Mouse (Mus musculus): ENCODE results near the gene 4933417A18Rik. TPM values are rescaled to one million over a fixed set of nuclear protein-coding genes. Genes with fewer than 3 reads are reported as not detected.
A peak's percentile ranks its signal among the peaks of the same experiment; 100 is the strongest.
"Not testable (repeated sequence)": the region's sequence is repeated elsewhere in the genome, so short reads cannot be mapped to it uniquely, and the experiment has no call there.

The 4933417A18Rik gene
- polyA plus RNA-seq (2012; ENCODE audit: insufficient read depth, insufficient read length, low replicate concordance, missing spikeins): not detected in 2 replicates

GRCm38 (mm10) chr13:34924210-34924609 lies at the start of gene 4933417A18Rik, which contains the start of gene Fam217a:
Gene 4933417A18Rik, plus strand, starts transcription at chr13:34924409.
Gene Fam217a, minus strand, starts transcription at chr13:34924310.
- Histone ChIP-seq H3K27ac (ENCODE audit: insufficient read depth, low read depth, low read length) (no peak within 1 kb of the TSS), H3K4me1 (ENCODE audit: control insufficient read depth, insufficient read depth, low read length) (no peaks in the 10 kb centered on the region), H3K4me3 (ENCODE audit: insufficient read depth, low read depth, low read length) (no peak within 1 kb of the TSS)
- WGBS: 82% methylated on average over 4 of the region's 4 CpGs
- no peak for TF ChIP-seq CTCF (IDR thresholded peaks at IDR 0.05; ENCODE audit: insufficient read depth, low read depth, low read length)
- TF ChIP-seq POLR2A (IDR thresholded peaks at IDR 0.05; ENCODE audit: insufficient read depth, low read depth, low read length): no peak

GRCm38 (mm10) chr13:34874736-34875135 lies 49.5 kb upstream of the 4933417A18Rik start:
- 13% methylated on average over 13 of the region's 13 CpGs for WGBS
- Histone ChIP-seq H3K4me3 (ENCODE audit: insufficient read depth, low read depth, low read length) (peak overlapping the region; percentile 66; the same call in 1 of the 2 replicates), H3K27ac (ENCODE audit: insufficient read depth, low read depth, low read length) (0 out of 2 replicates have a peak overlapping the region, but pooled peaks have one; percentile 96)
- H3K4me1 ChIP-seq (ENCODE audit: control insufficient read depth, insufficient read depth, low read length): not testable (repeated sequence)

GRCm38 (mm10) chr13:34875166-34875710 lies 49.0 kb upstream of the 4933417A18Rik start, which contains the start of gene Prpf4b:
Gene Prpf4b, plus strand, starts transcription at chr13:34875302.
- Histone ChIP-seq H3K4me1 (ENCODE audit: control insufficient read depth, insufficient read depth, low read length) (peaks cover 3% of the 10 kb centered on the region; the same call in 1 of the 2 replicates), H3K4me3 (ENCODE audit: insufficient read depth, low read depth, low read length) (peak within 1 kb of the TSS; percentile 96), H3K27ac (ENCODE audit: insufficient read depth, low read depth, low read length) (peak within 1 kb of the TSS; percentile 96)
- under 1% methylated on average over 40 of the region's 40 CpGs for WGBS
- TF ChIP-seq CTCF (IDR thresholded peaks at IDR 0.05; ENCODE audit: insufficient read depth, low read depth, low read length) (no peak), POLR2A (IDR thresholded peaks at IDR 0.05; ENCODE audit: insufficient read depth, low read depth, low read length) (peak; percentile 82; the same call in 1 of the 2 replicates)

- H3K27ac ChIP-seq (ENCODE audit: insufficient read depth, low read depth, low read length): peak overlapping the region; percentile 62
- under 1% methylated on average over 50 of the region's 50 CpGs for WGBS
- H3K4me3 ChIP-seq (ENCODE audit: insufficient read depth, low read depth, low read length): peak overlapping the region; percentile 66
- H3K4me1 ChIP-seq (ENCODE audit: control insufficient read depth, insufficient read depth, low read length): peaks cover 3% of the 10 kb centered on the region; the same call in 1 of the 2 replicates
- TF ChIP-seq POLR2A (IDR thresholded peaks at IDR 0.05; ENCODE audit: insufficient read depth, low read depth, low read length): no peak
These were observed 48.3 kb upstream of the 4933417A18Rik start for GRCm38 (mm10) chr13:34875741-34876445.

GRCm38 (mm10) chr13:34876481-34876880 lies 47.7 kb upstream of the 4933417A18Rik start:
- 2% methylated on average over 3 of the region's 3 CpGs for WGBS
- Histone ChIP-seq H3K4me3 (ENCODE audit: insufficient read depth, low read depth, low read length) (no peak overlapping the region), H3K4me1 (ENCODE audit: control insufficient read depth, insufficient read depth, low read length) (peaks cover 3% of the 10 kb centered on the region; the same call in 1 of the 2 replicates), H3K27ac (ENCODE audit: insufficient read depth, low read depth, low read length) (no peak overlapping the region)
- TF ChIP-seq CTCF (IDR thresholded peaks at IDR 0.05; ENCODE audit: insufficient read depth, low read depth, low read length) (no peak), POLR2A (IDR thresholded peaks at IDR 0.05; ENCODE audit: insufficient read depth, low read depth, low read length) (no peak)

GRCm38 (mm10) chr13:34892871-34893270 lies 31.3 kb upstream of the 4933417A18Rik start:
- Histone ChIP-seq H3K4me3 (ENCODE audit: insufficient read depth, low read depth, low read length) (no peak overlapping the region), H3K27ac (ENCODE audit: insufficient read depth, low read depth, low read length) (no peak overlapping the region), H3K4me1 (ENCODE audit: control insufficient read depth, insufficient read depth, low read length) (no peaks in the 10 kb centered on the region)
- TF ChIP-seq POLR2A (IDR thresholded peaks at IDR 0.05; ENCODE audit: insufficient read depth, low read depth, low read length): no peak
- TF ChIP-seq CTCF (IDR thresholded peaks at IDR 0.05; ENCODE audit: insufficient read depth, low read depth, low read length): no peak
- WGBS: 54% methylated on average over 1 of the region's 1 CpGs

GRCm38 (mm10) chr13:34914614-34915013 lies 9.6 kb upstream of the 4933417A18Rik start:
- no peak overlapping the region for H3K4me3 ChIP-seq (ENCODE audit: insufficient read depth, low read depth, low read length)
- H3K4me1 ChIP-seq (ENCODE audit: control insufficient read depth, insufficient read depth, low read length): peaks cover 6% of the 10 kb centered on the region; the same call in 1 of the 2 replicates
- no peak for TF ChIP-seq POLR2A (IDR thresholded peaks at IDR 0.05; ENCODE audit: insufficient read depth, low read depth, low read length)
- TF ChIP-seq CTCF (IDR thresholded peaks at IDR 0.05; ENCODE audit: insufficient read depth, low read depth, low read length): no peak
- H3K27ac ChIP-seq (ENCODE audit: insufficient read depth, low read depth, low read length): no peak overlapping the region
- 82% methylated on average over 9 of the region's 9 CpGs for WGBS

- 48% methylated on average over 37 of the region's 37 CpGs for WGBS
- H3K4me3 ChIP-seq (ENCODE audit: insufficient read depth, low read depth, low read length): peak overlapping the region; percentile 5; the same call in 1 of the 2 replicates
- no peak overlapping the region for H3K27ac ChIP-seq (ENCODE audit: insufficient read depth, low read depth, low read length)
- TF ChIP-seq POLR2A (IDR thresholded peaks at IDR 0.05; ENCODE audit: insufficient read depth, low read depth, low read length) (no peak), CTCF (IDR thresholded peaks at IDR 0.05; ENCODE audit: insufficient read depth, low read depth, low read length) (no peak)
- H3K4me1 ChIP-seq (ENCODE audit: control insufficient read depth, insufficient read depth, low read length): peaks cover 6% of the 10 kb centered on the region; the same call in 1 of the 2 replicates
These were observed 7.6 kb upstream of the 4933417A18Rik start for GRCm38 (mm10) chr13:34916520-34917167.

Data from olfactory bulb, adult 2 months (tissue).